Mouse (Mus musculus): ENCODE measurements around the gene Scap. TPM values are rescaled to one million over a fixed set of nuclear protein-coding genes. Genes with fewer than 3 reads are reported as not detected.

Scap gene
- polyA plus RNA-seq (2015; fragmentation: Nextera tagmentation; extraction: Ambion mirVana) = 37.7 and 38.7 TPM in 2 replicates

GRCm38 (mm10) chr9:110333135-110333895 is at the start of gene Scap:
Scap (plus strand) TSS chr9:110333288.
- Histone ChIP-seq H3K27me3 (ENCODE audit: insufficient read depth, low read length) (no peaks in the 10 kb centered on the region), H3K9ac (replicated peaks; ENCODE audit: low read length) (peak within 1 kb of the TSS; percentile 78), H3K4me3 (ENCODE audit: low read length) (peak within 1 kb of the TSS; percentile 86), H3K4me1 (ENCODE audit: insufficient read depth, low read length) (peaks cover 7% of the 10 kb centered on the region), H3K36me3 (ENCODE audit: insufficient read depth, low read length) (no peaks in the 10 kb centered on the region), H3K4me2 (replicated peaks; ENCODE audit: low read depth, low read length) (peak within 1 kb of the TSS; percentile 93), H3K9me3 (ENCODE audit: low read length) (no peaks in the 10 kb centered on the region), H3K27ac (ENCODE audit: low read length) (peak within 1 kb of the TSS; percentile 46; the same call in 1 of the 2 replicates)
- 0% methylated on average over 62 of the region's 78 CpGs for WGBS
- ATAC-seq (ENCODE audit: low FRiP score, low TSS enrichment) = peak; percentile 95

DNA sequence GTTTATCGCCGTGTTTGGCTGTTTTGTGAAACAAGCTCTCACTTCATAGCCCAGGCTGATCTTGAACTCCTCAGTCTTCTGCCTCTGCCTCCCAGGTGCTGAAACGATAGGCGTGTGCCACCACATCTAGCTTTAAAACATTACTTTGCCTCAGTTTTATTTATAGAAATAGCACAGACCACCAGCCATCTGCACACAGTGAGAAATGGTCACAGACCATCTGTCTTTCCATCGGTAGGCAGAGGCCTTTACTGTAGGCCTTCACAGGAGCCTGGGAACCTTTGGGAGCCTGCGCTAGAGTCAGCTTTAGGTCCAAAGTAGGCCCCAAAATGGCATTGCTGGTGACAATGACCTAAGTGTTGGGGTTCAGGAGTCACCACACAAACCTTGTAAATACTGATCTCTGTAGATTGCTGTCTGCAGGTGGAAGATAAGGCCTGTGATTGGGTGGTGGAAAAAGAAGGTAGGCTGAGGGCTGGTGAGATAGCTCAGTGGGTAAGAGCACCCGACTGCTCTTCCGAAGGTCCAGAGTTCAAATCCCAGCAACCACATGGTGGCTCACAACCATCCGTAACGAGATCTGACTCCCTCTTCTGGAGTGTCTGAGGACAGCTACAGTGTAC is 48.9 kb upstream of the Scap start:
- no peaks in the 10 kb centered on the region for H3K27me3 ChIP-seq (ENCODE audit: insufficient read depth, low read length)
- no peak for ATAC-seq (ENCODE audit: low FRiP score, low TSS enrichment)
- 92% methylated on average over 8 of the region's 10 CpGs for WGBS
- no peak overlapping the region for H3K9ac ChIP-seq (replicated peaks; ENCODE audit: low read length)
- no peaks in the 10 kb centered on the region for H3K4me1 ChIP-seq (ENCODE audit: insufficient read depth, low read length)
- H3K4me2 ChIP-seq (replicated peaks; ENCODE audit: low read depth, low read length) = no peak overlapping the region
- H3K27ac ChIP-seq (ENCODE audit: low read length) = no peak overlapping the region
- no peaks in the 10 kb centered on the region for H3K9me3 ChIP-seq (ENCODE audit: low read length)
- H3K36me3 ChIP-seq (ENCODE audit: insufficient read depth, low read length) = no peaks in the 10 kb centered on the region
- no peak overlapping the region for H3K4me3 ChIP-seq (ENCODE audit: low read length)

GRCm38 (mm10) chr9:110287321-110287924 is 45.7 kb upstream of the Scap start:
- no peaks in the 10 kb centered on the region for H3K27me3 ChIP-seq (ENCODE audit: insufficient read depth, low read length)
- no peaks in the 10 kb centered on the region for H3K9me3 ChIP-seq (ENCODE audit: low read length)
- WGBS = 85% methylated on average over 7 of the region's 7 CpGs
- no peak overlapping the region for H3K4me2 ChIP-seq (replicated peaks; ENCODE audit: low read depth, low read length)
- no peak overlapping the region for H3K27ac ChIP-seq (ENCODE audit: low read length)
- H3K4me3 ChIP-seq (ENCODE audit: low read length) = no peak overlapping the region
- no peaks in the 10 kb centered on the region for H3K4me1 ChIP-seq (ENCODE audit: insufficient read depth, low read length)
- no peak for ATAC-seq (ENCODE audit: low FRiP score, low TSS enrichment)
- no peaks in the 10 kb centered on the region for H3K36me3 ChIP-seq (ENCODE audit: insufficient read depth, low read length)
- H3K9ac ChIP-seq (replicated peaks; ENCODE audit: low read length) = no peak overlapping the region

- no peak overlapping the region for H3K27ac ChIP-seq (ENCODE audit: low read length)
- H3K9ac ChIP-seq (replicated peaks; ENCODE audit: low read length) = no peak overlapping the region
- H3K27me3 ChIP-seq (ENCODE audit: insufficient read depth, low read length) = no peaks in the 10 kb centered on the region
- ATAC-seq (ENCODE audit: low FRiP score, low TSS enrichment) = no peak
- no peak overlapping the region for H3K4me2 ChIP-seq (replicated peaks; ENCODE audit: low read depth, low read length)
- no peaks in the 10 kb centered on the region for H3K36me3 ChIP-seq (ENCODE audit: insufficient read depth, low read length)
- H3K4me1 ChIP-seq (ENCODE audit: insufficient read depth, low read length) = no peaks in the 10 kb centered on the region
- H3K9me3 ChIP-seq (ENCODE audit: low read length) = no peaks in the 10 kb centered on the region
- H3K4me3 ChIP-seq (ENCODE audit: low read length) = no peak overlapping the region
- 66% methylated on average over 12 of the region's 12 CpGs for WGBS
Measured at GRCm38 (mm10) chr9:110293254-110293718, 39.8 kb upstream of the Scap start.

- no peak overlapping the region for H3K9ac ChIP-seq (replicated peaks; ENCODE audit: low read length)
- H3K4me2 ChIP-seq (replicated peaks; ENCODE audit: low read depth, low read length) = no peak overlapping the region
- H3K4me1 ChIP-seq (ENCODE audit: insufficient read depth, low read length) = no peaks in the 10 kb centered on the region
- no peaks in the 10 kb centered on the region for H3K36me3 ChIP-seq (ENCODE audit: insufficient read depth, low read length)
- ATAC-seq (ENCODE audit: low FRiP score, low TSS enrichment) = no peak
- no peak overlapping the region for H3K4me3 ChIP-seq (ENCODE audit: low read length)
- H3K27me3 ChIP-seq (ENCODE audit: insufficient read depth, low read length) = no peaks in the 10 kb centered on the region
- 89% methylated on average over 13 of the region's 13 CpGs for WGBS
- H3K9me3 ChIP-seq (ENCODE audit: low read length) = no peaks in the 10 kb centered on the region
- H3K27ac ChIP-seq (ENCODE audit: low read length) = no peak overlapping the region
Measured at GRCm38 (mm10) chr9:110293873-110294415, 39.1 kb upstream of the Scap start.

DNA sequence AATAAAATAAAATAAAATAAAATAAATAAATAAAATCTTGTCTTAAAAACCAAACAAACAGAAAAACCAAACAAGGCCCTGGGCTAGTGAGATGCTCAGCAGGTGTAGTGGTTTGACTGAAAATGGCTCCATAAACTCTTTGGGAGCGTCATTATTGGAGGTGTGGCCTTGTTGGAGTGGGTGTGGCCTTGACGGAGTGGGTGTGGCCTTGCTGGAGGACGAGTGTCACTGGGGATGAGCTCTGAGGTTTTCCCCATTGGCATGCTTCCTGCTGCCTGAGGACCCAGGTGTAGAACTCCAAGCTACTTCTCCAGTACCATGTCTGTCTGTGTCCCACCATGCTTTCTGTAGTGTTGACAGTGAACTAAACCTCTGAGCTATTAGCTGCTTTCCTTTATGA is 38.3 kb upstream of the Scap start:
- no peak for ATAC-seq (ENCODE audit: low FRiP score, low TSS enrichment)
- H3K4me2 ChIP-seq (replicated peaks; ENCODE audit: low read depth, low read length) = no peak overlapping the region
- H3K9me3 ChIP-seq (ENCODE audit: low read length) = no peaks in the 10 kb centered on the region
- WGBS = 45% methylated on average over 3 of the region's 3 CpGs
- no peaks in the 10 kb centered on the region for H3K4me1 ChIP-seq (ENCODE audit: insufficient read depth, low read length)
- no peaks in the 10 kb centered on the region for H3K36me3 ChIP-seq (ENCODE audit: insufficient read depth, low read length)
- no peak overlapping the region for H3K9ac ChIP-seq (replicated peaks; ENCODE audit: low read length)
- H3K27me3 ChIP-seq (ENCODE audit: insufficient read depth, low read length) = no peaks in the 10 kb centered on the region
- H3K4me3 ChIP-seq (ENCODE audit: low read length) = no peak overlapping the region
- H3K27ac ChIP-seq (ENCODE audit: low read length) = no peak overlapping the region

GRCm38 (mm10) chr9:110296867-110297627 is 36.0 kb upstream of the Scap start:
- Histone ChIP-seq H3K4me2 (replicated peaks; ENCODE audit: low read depth, low read length) (no peak overlapping the region), H3K9me3 (ENCODE audit: low read length) (peaks cover 8% of the 10 kb centered on the region), H3K27ac (ENCODE audit: low read length) (no peak overlapping the region), H3K4me3 (ENCODE audit: low read length) (no peak overlapping the region), H3K9ac (replicated peaks; ENCODE audit: low read length) (no peak overlapping the region), H3K36me3 (ENCODE audit: insufficient read depth, low read length) (no peaks in the 10 kb centered on the region), H3K4me1 (ENCODE audit: insufficient read depth, low read length) (no peaks in the 10 kb centered on the region), H3K27me3 (ENCODE audit: insufficient read depth, low read length) (no peaks in the 10 kb centered on the region)
- ATAC-seq (ENCODE audit: low FRiP score, low TSS enrichment) = peak; percentile 49; the same call in 1 of the 2 replicates
- WGBS = 4% methylated on average over 5 of the region's 5 CpGs

GRCm38 (mm10) chr9:110304516-110304915 is 28.6 kb upstream of the Scap start:
- H3K4me3 ChIP-seq (ENCODE audit: low read length) = peak overlapping the region; percentile 52
- peak overlapping the region; percentile 85 for H3K9ac ChIP-seq (replicated peaks; ENCODE audit: low read length)
- H3K9me3 ChIP-seq (ENCODE audit: low read length) = peaks cover 10% of the 10 kb centered on the region
- no peaks in the 10 kb centered on the region for H3K36me3 ChIP-seq (ENCODE audit: insufficient read depth, low read length)
- ATAC-seq (ENCODE audit: low FRiP score, low TSS enrichment) = peak; percentile 20; the same call in 1 of the 2 replicates
- 4% methylated on average over 4 of the region's 4 CpGs for WGBS
- H3K27me3 ChIP-seq (ENCODE audit: insufficient read depth, low read length) = no peaks in the 10 kb centered on the region
- peaks cover 9% of the 10 kb centered on the region for H3K4me1 ChIP-seq (ENCODE audit: insufficient read depth, low read length)
- peak overlapping the region; percentile 94 for H3K27ac ChIP-seq (ENCODE audit: low read length)
- peak overlapping the region; percentile 65 for H3K4me2 ChIP-seq (replicated peaks; ENCODE audit: low read depth, low read length)

DNA sequence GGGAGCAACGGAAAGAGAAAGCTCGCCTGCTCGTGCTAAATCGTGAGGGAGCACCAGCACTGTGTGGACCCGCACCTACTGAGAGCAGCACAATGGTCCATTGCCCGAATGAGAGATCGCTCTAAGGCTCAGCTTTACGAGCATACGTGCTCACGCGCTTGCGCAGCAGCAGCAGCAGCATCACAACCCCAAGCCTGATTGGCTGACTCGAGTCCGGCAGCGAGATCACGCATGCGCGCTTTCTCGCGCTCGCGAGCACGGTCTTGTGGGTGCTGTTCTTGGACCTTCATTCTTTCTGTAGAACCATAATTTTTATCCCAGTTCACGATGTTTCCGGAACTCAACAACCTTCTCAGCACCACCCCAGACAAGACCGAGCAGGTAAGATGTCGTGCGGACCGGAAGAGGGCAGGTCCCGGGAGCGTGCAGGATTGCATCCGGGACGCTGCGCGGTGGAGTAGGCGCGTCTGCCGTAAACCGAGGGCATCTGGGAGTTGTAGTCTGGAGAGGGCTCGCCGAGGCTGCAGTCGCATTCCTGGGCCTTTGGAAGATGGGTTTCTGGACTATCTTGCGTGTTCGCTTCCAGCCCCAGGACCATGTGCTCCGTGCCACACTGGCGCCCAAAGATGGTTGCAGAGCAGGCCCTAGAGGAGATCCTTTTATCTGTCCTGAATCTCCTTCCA is 28.0 kb upstream of the Scap start, which contains the start of gene Elp6:
Gene Elp6 (plus strand): TSS at position 205 of the 683 bp plus-strand sequence.
- peaks cover 3% of the 10 kb centered on the region for H3K36me3 ChIP-seq (ENCODE audit: insufficient read depth, low read length)
- peak within 1 kb of the TSS; percentile 85 for H3K9ac ChIP-seq (replicated peaks; ENCODE audit: low read length)
- no peaks in the 10 kb centered on the region for H3K27me3 ChIP-seq (ENCODE audit: insufficient read depth, low read length)
- H3K4me1 ChIP-seq (ENCODE audit: insufficient read depth, low read length) = peaks cover 9% of the 10 kb centered on the region
- H3K9me3 ChIP-seq (ENCODE audit: low read length) = peaks cover 10% of the 10 kb centered on the region
- H3K4me3 ChIP-seq (ENCODE audit: low read length) = peak within 1 kb of the TSS; percentile 52
- peak within 1 kb of the TSS; percentile 94 for H3K27ac ChIP-seq (ENCODE audit: low read length)
- WGBS = under 1% methylated on average over 46 of the region's 46 CpGs
- peak; percentile 98 for ATAC-seq (ENCODE audit: low FRiP score, low TSS enrichment)
- H3K4me2 ChIP-seq (replicated peaks; ENCODE audit: low read depth, low read length) = peak within 1 kb of the TSS; percentile 65
